Mouse (Mus musculus) v-Abl transformed pro-B cells (cell line): ENCODE measurements around the gene Tbccd1.

Experiments used
- in situ Hi-C, 2 experiments: fragments of 400-800 bp; cut with MboI; formaldehyde crosslinking; loops; one replicate each; pipeline ENCODE4 v1.15.1; 2025; ENCODE audit not compliant: unreplicated experiment in 2 of 2

The Tbccd1 gene

GRCm38 (mm10) chr16:22876218-22877043 is 19.0 kb upstream of the Tbccd1 start:
- in situ Hi-C loops: loop anchor here (5.0 to 25.0 kb wide), 4 partner anchors 76 to 561 kb away; partner anchors contain the start of genes Hrg (in 2 of the 2) and Rtp1 (in 1 of the 2)

GRCm38 (mm10) chr16:22873369-22873768 is 15.9 kb upstream of the Tbccd1 start:
- in situ Hi-C loops: loop anchor here (10.0 kb wide), 1 partner anchor 261 kb away; no protein-coding TSS in a partner anchor

- in situ Hi-C loops: loop anchor here (10.0 kb wide), 1 partner anchor 262 kb away; no protein-coding TSS in a partner anchor
Measured at GRCm38 (mm10) chr16:22872397-22872796, 14.9 kb upstream of the Tbccd1 start.

- in situ Hi-C loops: no loop called here
Measured at GRCm38 (mm10) chr16:22856773-22857172, 696 bp downstream of the Tbccd1 start.

- in situ Hi-C loops: no loop called here
Measured at GRCm38 (mm10) chr16:22852709-22853108, 4.8 kb downstream of the Tbccd1 start.

- in situ Hi-C loops: no loop called here
Measured at GRCm38 (mm10) chr16:22848331-22848730, 9.1 kb downstream of the Tbccd1 start.

GRCm38 (mm10) chr16:22847686-22848085 is 9.8 kb downstream of the Tbccd1 start:
- in situ Hi-C loops: no loop called here

- in situ Hi-C loops: no loop called here
Measured at GRCm38 (mm10) chr16:22845481-22845880, 12.0 kb downstream of the Tbccd1 start.

- in situ Hi-C loops: no loop called here
Measured at GRCm38 (mm10) chr16:22844834-22845233, 12.6 kb downstream of the Tbccd1 start.

- in situ Hi-C loops: no loop called here
Measured at GRCm38 (mm10) chr16:22844061-22844801, 13.2 kb downstream of the Tbccd1 start.

GRCm38 (mm10) chr16:22842871-22843270 is 14.6 kb downstream of the Tbccd1 start:
- in situ Hi-C loops: no loop called here

GRCm38 (mm10) chr16:22839146-22839857 is 18.2 kb downstream of the Tbccd1 start:
- in situ Hi-C loops: no loop called here

- in situ Hi-C loops: no loop called here
Measured at GRCm38 (mm10) chr16:22832932-22833525, 24.4 kb downstream of the Tbccd1 start.

- in situ Hi-C loops: loop anchor here (25.0 kb wide), 2 partner anchors 983 to 1058 kb away; no protein-coding TSS in a partner anchor
Measured at GRCm38 (mm10) chr16:22820731-22821130, 36.7 kb downstream of the Tbccd1 start.

- in situ Hi-C loops: loop anchor here (25.0 kb wide), 2 partner anchors 974 to 1049 kb away; no protein-coding TSS in a partner anchor
Measured at GRCm38 (mm10) chr16:22811477-22811876, 46.0 kb downstream of the Tbccd1 start, which contains the start of gene Crygs. TSS of gene Crygs (minus strand) at chr16:22811577.

- in situ Hi-C loops: loop anchor here (5.0 to 25.0 kb wide), 6 partner anchors 430 to 1045 kb away; no protein-coding TSS in a partner anchor
Measured at GRCm38 (mm10) chr16:22807468-22808070, 49.9 kb downstream of the Tbccd1 start.

GRCm38 (mm10) chr16:22802786-22803185 is 54.7 kb downstream of the Tbccd1 start:
- in situ Hi-C loops: loop anchor here (5.0 to 25.0 kb wide), 7 partner anchors 235 to 1040 kb away; no protein-coding TSS in a partner anchor

GRCm38 (mm10) chr16:22800849-22801109 is 56.7 kb downstream of the Tbccd1 start:
- in situ Hi-C loops: loop anchor here (5.0 to 25.0 kb wide), 7 partner anchors 233 to 1038 kb away; no protein-coding TSS in a partner anchor

- in situ Hi-C loops: loop anchor here (5.0 to 25.0 kb wide), 7 partner anchors 233 to 1038 kb away; no protein-coding TSS in a partner anchor
Measured at GRCm38 (mm10) chr16:22800026-22800848, 57.2 kb downstream of the Tbccd1 start.
